Mouse (Mus musculus): Measurements from ENCODE around the gene 4930470P17Rik. TPM values are rescaled to one million over a fixed set of nuclear protein-coding genes. Genes with fewer than 3 reads are reported as not detected.

4930470P17Rik gene
- not detected in 2 replicates for total RNA-seq (2023)

DNA sequence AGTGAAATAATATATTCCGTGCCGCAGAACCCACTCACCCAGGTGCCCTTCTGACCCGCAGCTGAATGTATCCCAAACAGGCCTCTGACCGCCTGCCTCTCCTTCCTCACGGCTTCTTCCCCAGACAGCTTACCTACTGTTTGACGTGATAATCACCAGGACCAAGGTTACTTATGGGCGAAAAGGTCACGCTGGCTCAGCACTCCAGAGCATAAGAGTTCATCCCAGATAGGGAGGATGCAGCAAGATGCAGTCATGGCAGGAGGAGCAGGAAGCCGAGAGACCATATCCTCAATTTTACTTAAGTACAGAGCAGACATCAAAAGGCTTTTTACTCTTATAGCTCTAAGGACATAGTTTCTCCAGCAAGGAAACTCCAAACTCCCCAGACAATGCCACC lies at the start of gene 4930470P17Rik:
4930470P17Rik (minus strand) TSS at position 101 of the 400 bp plus-strand sequence.

Other genes starting within 250 kb of the 4930470P17Rik start
- 0.41 and 0.43 TPM in 2 replicates for gene Bcas1, start 174.2 kb downstream of the 4930470P17Rik start, total RNA-seq (2023)
- gene Pfdn4, start 105.6 kb downstream of the 4930470P17Rik start, total RNA-seq (2023), result 13.2 and 14.2 TPM in 2 replicates
- gene Cyp24a1, start 104.9 kb downstream of the 4930470P17Rik start, total RNA-seq (2023), result not detected in 2 replicates
- not detected in 2 replicates for gene Dok5, start 129.8 kb upstream of the 4930470P17Rik start, total RNA-seq (2023)